Mouse (Mus musculus): ENCODE measurements around the gene Dtnb.

- TF ChIP-seq CTCF (IDR thresholded peaks at IDR 0.05; ENCODE audit: low read depth, low read length) (no peak), GATA1 (IDR thresholded peaks at IDR 0.05; ENCODE audit: borderline replicate concordance, low read length) (no peak), TAL1 (conservative IDR thresholded peaks at IDR 0.05; ENCODE audit: low read depth, low read length) (no peak), POLR2AphosphoS5 (IDR thresholded peaks at IDR 0.05; ENCODE audit: insufficient replicate concordance, low read depth, low read length) (no peak)
Observed at GRCm38 (mm10) chr12:3611871-3612270, 39.7 kb downstream of the Dtnb start.
